Mouse (Mus musculus): ENCODE results near the gene Nlrp4b. TPM values are rescaled to one million over a fixed set of nuclear protein-coding genes. Genes with fewer than 3 reads are reported as not detected.
"Not testable (repeated sequence)": the region's sequence is repeated elsewhere in the genome, so short reads cannot be mapped to it uniquely, and the experiment has no call there.

The Nlrp4b gene
- total RNA-seq (2021), result not detected
- long read RNA-seq, experiment 1, result 0 reads
- long read RNA-seq, experiment 2, result 0 reads

DNA sequence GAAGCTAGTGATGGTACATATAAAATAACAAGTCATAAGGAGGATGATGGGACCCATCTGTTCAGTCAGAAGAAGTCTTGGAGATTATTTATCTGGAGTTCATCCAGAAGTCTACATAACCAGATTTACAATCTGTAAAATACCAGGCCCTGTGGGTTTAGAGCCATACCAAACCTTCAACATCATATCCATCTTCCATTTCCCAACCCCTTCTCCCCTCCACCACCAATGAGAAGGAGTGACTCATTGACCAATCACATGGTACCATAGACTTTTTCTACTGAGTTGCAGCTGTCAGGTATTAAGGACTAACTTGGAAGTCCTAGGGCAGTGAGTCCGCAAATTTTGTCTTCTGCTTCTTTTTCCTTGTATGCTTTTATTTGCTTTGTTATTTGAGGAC lies at the start of gene Nlrp4b:
TSS of gene Nlrp4b (plus strand) at position 301 of the 400 bp plus-strand sequence.
- DNase-seq (ENCODE audit: low spot score in 2 of 2), result no peak

DNA sequence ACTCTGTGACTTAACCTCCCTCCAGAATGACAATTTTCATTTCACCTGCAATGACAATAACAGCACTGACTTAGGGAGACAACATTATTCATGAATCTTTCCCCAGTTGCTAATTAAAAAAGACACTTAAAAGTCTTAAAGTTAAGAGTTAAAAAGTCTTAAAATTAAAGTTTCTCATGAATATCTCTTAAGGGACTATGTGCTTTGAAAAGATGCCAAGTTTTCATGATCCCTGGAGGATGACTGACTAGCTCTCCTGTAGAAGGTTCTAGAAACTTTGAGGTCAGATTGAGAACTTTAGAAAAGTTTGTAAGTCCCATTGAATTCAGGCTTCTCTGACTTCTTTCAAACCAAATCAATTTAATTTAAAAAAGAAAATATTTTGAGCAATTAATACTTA lies 66.7 kb downstream of the Nlrp4b start, which contains the start of gene Vmn1r71:
TSS of gene Vmn1r71 (minus strand) at position 101 of the 400 bp plus-strand sequence.
- no peak for DNase-seq (ENCODE audit: low spot score in 2 of 2)

DNA sequence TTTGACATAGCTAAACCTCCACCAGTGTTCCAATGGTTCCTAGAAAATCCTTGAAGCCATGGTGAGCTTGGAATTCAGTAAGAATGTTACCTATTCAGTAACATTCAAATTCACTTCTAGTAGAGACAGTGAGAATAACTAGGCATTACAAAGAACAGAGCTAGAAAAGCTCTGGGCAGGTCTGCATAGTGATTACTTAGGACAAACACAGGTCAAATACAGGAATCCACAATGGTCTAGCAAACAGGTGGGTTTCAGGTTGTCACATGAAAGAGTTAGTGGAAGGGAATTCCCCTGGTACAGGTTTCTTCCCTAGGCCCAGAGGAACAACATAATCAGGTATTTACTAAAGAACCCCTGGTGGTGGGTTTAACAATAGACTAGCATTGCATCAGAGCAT lies 70.0 kb downstream of the Nlrp4b start:
- not testable (repeated sequence) for DNase-seq (ENCODE audit: low spot score in 2 of 2)

Other genes starting within 250 kb of the Nlrp4b start
- gene Vmn1r67, start 244.5 kb upstream of the Nlrp4b start, total RNA-seq (2021), result not detected
- gene Zik1, start 192.4 kb upstream of the Nlrp4b start, total RNA-seq (2021), result 10 to 100 TPM; 17.4 to 19.0 TPM
- gene Vmn1r68, start 129.3 kb upstream of the Nlrp4b start, total RNA-seq (2021), result not detected
- gene Vmn1r69, start 74.1 kb upstream of the Nlrp4b start, total RNA-seq (2021), result not detected
- not detected for gene Vmn1r70, start 56.3 kb upstream of the Nlrp4b start, total RNA-seq (2021)
- gene Vmn1r71, start 66.6 kb downstream of the Nlrp4b start, total RNA-seq (2021), result not detected
- not detected for gene Zscan4b, start 217.3 kb downstream of the Nlrp4b start, total RNA-seq (2021)

Measured in left cerebral cortex, adult 18-20 months (tissue).